Mouse (Mus musculus): ENCODE results near the gene Slc7a7. TPM values are rescaled to one million over a fixed set of nuclear protein-coding genes. Genes with fewer than 3 reads are reported as not detected.

Gene Slc7a7
- polyA plus RNA-seq, 1 experiment: 1.6 TPM

DNA sequence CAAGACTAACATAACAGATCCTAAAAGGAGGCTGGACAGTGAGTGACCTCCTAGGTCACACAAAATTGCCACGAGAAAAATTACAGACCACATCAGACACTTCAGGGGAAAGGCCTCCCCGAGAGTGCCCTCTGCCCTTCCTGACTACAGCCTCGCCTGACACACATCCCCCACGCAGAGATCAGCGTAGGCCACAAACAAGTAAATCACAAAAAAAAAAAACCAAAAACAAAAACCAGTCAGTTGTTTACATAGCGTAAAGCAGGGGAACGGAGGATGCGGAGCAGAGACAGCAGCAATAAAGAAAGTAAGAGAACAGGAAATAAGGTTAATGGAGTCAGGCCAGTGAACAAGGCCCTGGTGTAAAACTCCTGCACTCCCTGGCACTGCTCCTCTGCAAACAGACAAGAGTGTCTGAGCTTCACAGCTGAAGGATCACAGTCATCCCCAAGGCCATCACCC lies 18.6 kb downstream of the Slc7a7 start:
- Histone ChIP-seq H3K9me3 (peaks cover 5% of the 10 kb centered on the region; the same call in 1 of the 2 replicates), H3K36me3 (replicated peaks; ENCODE audit: low read length) (no peaks in the 10 kb centered on the region), H3K27me3 (replicated peaks) (peaks cover 8% of the 10 kb centered on the region), H3K4me3 (replicated peaks) (no peak overlapping the region), H3K4me1 (peaks cover 20% of the 10 kb centered on the region)
- no peak for TF ChIP-seq FLI1 (IDR thresholded peaks at IDR 0.05; ENCODE audit: low read length)
- TF ChIP-seq GATA1 (IDR thresholded peaks at IDR 0.05; ENCODE audit: borderline replicate concordance, low read length): no peak

DNA sequence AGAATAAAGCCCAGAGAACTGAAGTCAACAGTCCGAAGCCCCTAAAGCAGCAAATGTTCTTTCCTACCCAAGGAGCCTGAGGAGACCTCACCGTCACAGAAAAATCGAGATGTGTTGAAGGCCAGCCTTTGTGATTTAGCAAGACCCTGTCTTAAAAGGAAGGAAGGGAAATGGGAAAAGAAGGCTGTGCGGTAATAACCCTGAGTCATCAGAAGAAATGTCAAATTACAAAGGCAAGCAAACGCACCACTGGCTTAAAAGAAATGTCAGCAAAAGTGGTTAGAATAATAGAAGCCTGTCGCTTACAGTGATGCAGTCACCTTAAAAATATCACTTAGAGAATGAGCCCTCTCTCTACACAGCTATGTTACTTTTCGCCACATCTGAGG lies 19.1 kb downstream of the Slc7a7 start:
- Histone ChIP-seq H3K36me3 (replicated peaks; ENCODE audit: low read length) (no peaks in the 10 kb centered on the region), H3K27me3 (replicated peaks) (peaks cover 11% of the 10 kb centered on the region), H3K4me1 (peaks cover 20% of the 10 kb centered on the region), H3K4me3 (replicated peaks) (no peak overlapping the region), H3K9me3 (peaks cover 5% of the 10 kb centered on the region; the same call in 1 of the 2 replicates)
- TF ChIP-seq FLI1 (IDR thresholded peaks at IDR 0.05; ENCODE audit: low read length): no peak
- no peak for TF ChIP-seq GATA1 (IDR thresholded peaks at IDR 0.05; ENCODE audit: borderline replicate concordance, low read length)

- Histone ChIP-seq H3K4me3 (replicated peaks) (no peak overlapping the region), H3K9me3 (peaks cover 5% of the 10 kb centered on the region; the same call in 1 of the 2 replicates), H3K36me3 (replicated peaks; ENCODE audit: low read length) (no peaks in the 10 kb centered on the region), H3K27me3 (replicated peaks) (peaks cover 11% of the 10 kb centered on the region), H3K4me1 (peaks cover 20% of the 10 kb centered on the region)
- no peak for TF ChIP-seq FLI1 (IDR thresholded peaks at IDR 0.05; ENCODE audit: low read length)
- TF ChIP-seq GATA1 (IDR thresholded peaks at IDR 0.05; ENCODE audit: borderline replicate concordance, low read length): no peak
Measured at GRCm38 (mm10) chr14:54397872-54398527, 19.6 kb downstream of the Slc7a7 start.

DNA sequence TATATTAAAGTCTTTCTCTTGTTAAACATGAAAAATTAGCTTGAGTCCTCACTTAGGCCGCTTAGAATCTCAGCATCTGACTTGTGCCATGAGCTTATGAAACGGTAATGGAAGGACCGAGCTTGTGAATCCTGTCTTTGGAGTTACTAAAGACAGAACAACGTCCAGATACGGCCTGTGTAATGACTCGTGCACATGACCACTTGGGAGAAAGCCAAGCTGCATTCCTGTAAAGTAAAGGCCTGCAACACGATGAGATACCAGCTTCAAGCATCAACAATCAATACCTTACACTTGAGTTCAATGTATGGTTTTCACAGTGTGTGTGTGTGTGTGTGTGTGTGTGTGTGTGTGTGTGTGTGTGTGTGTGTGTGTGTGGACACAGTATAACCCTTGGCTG lies 20.9 kb downstream of the Slc7a7 start:
- H3K4me1 ChIP-seq: peaks cover 20% of the 10 kb centered on the region
- no peak overlapping the region for H3K4me3 ChIP-seq (replicated peaks)
- peaks cover 5% of the 10 kb centered on the region; the same call in 1 of the 2 replicates for H3K9me3 ChIP-seq
- no peaks in the 10 kb centered on the region for H3K36me3 ChIP-seq (replicated peaks; ENCODE audit: low read length)
- H3K27me3 ChIP-seq (replicated peaks): peaks cover 18% of the 10 kb centered on the region
- TF ChIP-seq GATA1 (IDR thresholded peaks at IDR 0.05; ENCODE audit: borderline replicate concordance, low read length): no peak
- no peak for TF ChIP-seq FLI1 (IDR thresholded peaks at IDR 0.05; ENCODE audit: low read length)

DNA sequence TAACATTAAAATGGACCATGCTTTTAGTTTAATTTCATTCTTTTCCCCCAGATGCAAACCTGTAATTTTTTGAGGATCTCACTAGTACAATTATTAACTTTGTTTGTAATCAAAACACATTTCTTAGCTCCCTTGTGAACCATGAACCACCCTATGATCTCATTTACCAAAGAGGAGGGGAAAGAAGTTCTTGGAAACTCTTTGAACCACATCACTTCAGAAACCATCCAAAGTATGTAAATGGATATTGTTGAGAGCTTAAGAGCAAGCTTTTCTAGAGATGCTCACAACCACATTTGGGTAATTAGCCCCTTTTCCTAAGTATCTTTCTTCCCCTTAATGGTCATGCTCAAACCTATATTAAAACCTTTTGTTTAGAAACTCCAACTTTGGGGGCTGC lies 23.3 kb downstream of the Slc7a7 start:
- peaks cover 26% of the 10 kb centered on the region for H3K27me3 ChIP-seq (replicated peaks)
- peaks cover 5% of the 10 kb centered on the region; the same call in 1 of the 2 replicates for H3K9me3 ChIP-seq
- peaks cover 20% of the 10 kb centered on the region for H3K4me1 ChIP-seq
- no peak for TF ChIP-seq FLI1 (IDR thresholded peaks at IDR 0.05; ENCODE audit: low read length)
- TF ChIP-seq GATA1 (IDR thresholded peaks at IDR 0.05; ENCODE audit: borderline replicate concordance, low read length): no peak
- no peak overlapping the region for H3K4me3 ChIP-seq (replicated peaks)
- H3K36me3 ChIP-seq (replicated peaks; ENCODE audit: low read length): no peaks in the 10 kb centered on the region

GRCm38 (mm10) chr14:54393794-54394193 lies 23.8 kb downstream of the Slc7a7 start:
- TF ChIP-seq FLI1 (IDR thresholded peaks at IDR 0.05; ENCODE audit: low read length) (no peak), GATA1 (IDR thresholded peaks at IDR 0.05; ENCODE audit: borderline replicate concordance, low read length) (no peak)
- Histone ChIP-seq H3K27me3 (replicated peaks) (peaks cover 26% of the 10 kb centered on the region), H3K4me3 (replicated peaks) (no peak overlapping the region), H3K36me3 (replicated peaks; ENCODE audit: low read length) (no peaks in the 10 kb centered on the region), H3K9me3 (peaks cover 5% of the 10 kb centered on the region; the same call in 1 of the 2 replicates), H3K4me1 (peaks cover 15% of the 10 kb centered on the region)

GRCm38 (mm10) chr14:54390843-54391242 lies 26.7 kb downstream of the Slc7a7 start:
- H3K9me3 ChIP-seq: peaks cover 5% of the 10 kb centered on the region; the same call in 1 of the 2 replicates

DNA sequence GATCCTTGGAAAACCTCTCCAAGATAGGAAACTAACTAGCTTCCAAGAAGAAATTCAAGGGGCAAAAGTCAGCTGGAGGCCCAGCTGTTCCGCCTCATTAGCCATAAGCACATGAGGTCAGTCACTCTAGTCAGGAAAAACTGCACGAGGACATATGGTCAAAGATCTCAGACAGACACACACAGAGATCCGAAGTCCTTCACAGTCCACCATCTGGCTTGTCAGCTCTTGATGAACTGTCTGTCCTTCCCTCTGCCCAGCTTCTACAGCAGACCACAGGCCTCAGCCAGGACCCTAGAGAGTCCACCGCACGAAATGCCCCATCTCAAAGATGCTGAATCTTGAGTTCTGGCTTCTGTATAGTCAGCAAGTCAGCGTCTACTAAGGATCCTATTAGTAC lies 30.0 kb downstream of the Slc7a7 start:
- Histone ChIP-seq H3K9me3 (0 out of 2 replicates have a peak, but pooled peaks cover 2% of the 10 kb centered on the region), H3K4me3 (replicated peaks) (no peak overlapping the region), H3K36me3 (replicated peaks; ENCODE audit: low read length) (no peaks in the 10 kb centered on the region), H3K4me1 (peaks cover 22% of the 10 kb centered on the region), H3K27me3 (replicated peaks) (peaks cover 18% of the 10 kb centered on the region)
- no peak for TF ChIP-seq FLI1 (IDR thresholded peaks at IDR 0.05; ENCODE audit: low read length)
- TF ChIP-seq GATA1 (IDR thresholded peaks at IDR 0.05; ENCODE audit: borderline replicate concordance, low read length): no peak

More at GRCm38 (mm10) chr14:54390843-54391242, 26.7 kb downstream of the Slc7a7 start:
- Histone ChIP-seq H3K36me3 (replicated peaks; ENCODE audit: low read length) (no peaks in the 10 kb centered on the region), H3K4me1 (no peaks in the 10 kb centered on the region), H3K4me3 (replicated peaks) (no peak overlapping the region), H3K27me3 (replicated peaks) (peaks cover 26% of the 10 kb centered on the region)
- TF ChIP-seq FLI1 (IDR thresholded peaks at IDR 0.05; ENCODE audit: low read length) (no peak), GATA1 (IDR thresholded peaks at IDR 0.05; ENCODE audit: borderline replicate concordance, low read length) (no peak)

DNA sequence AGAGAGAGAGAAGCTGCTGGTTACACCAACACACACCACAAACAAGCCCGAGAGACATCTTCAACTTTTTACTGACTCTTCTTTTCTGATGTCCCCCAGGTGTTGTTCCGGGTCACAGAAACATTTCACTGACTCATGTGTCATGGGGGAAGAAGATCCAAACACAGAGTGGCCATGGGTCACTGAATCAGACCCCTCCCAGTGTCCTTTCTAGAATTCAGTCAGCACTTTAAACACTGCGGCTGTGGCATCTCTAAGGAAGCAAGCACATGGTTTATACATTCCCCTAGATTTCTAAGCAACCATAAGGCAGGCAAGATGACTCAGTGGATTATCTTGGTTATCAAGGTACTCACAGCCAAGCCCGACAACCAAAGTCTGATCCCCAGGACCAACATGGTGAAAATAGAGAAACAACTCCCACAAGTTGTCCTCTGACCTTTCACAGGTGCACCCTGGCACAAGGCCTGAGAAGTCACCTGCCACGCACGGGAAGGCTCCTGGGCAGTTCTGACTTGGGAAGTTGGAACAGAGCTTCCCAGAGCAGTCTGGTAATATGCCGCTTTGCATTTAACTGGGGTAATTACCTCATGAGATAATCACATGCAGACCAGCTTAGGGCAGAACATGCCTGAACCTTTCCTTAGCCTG lies 31.5 kb downstream of the Slc7a7 start:
- Histone ChIP-seq H3K36me3 (replicated peaks; ENCODE audit: low read length) (no peaks in the 10 kb centered on the region), H3K9me3 (0 out of 2 replicates have a peak, but pooled peaks cover 2% of the 10 kb centered on the region), H3K4me1 (peaks cover 36% of the 10 kb centered on the region), H3K27me3 (replicated peaks) (peaks cover 10% of the 10 kb centered on the region), H3K4me3 (replicated peaks) (no peak overlapping the region)
- no peak for TF ChIP-seq FLI1 (IDR thresholded peaks at IDR 0.05; ENCODE audit: low read length)
- TF ChIP-seq GATA1 (IDR thresholded peaks at IDR 0.05; ENCODE audit: borderline replicate concordance, low read length): no peak

DNA sequence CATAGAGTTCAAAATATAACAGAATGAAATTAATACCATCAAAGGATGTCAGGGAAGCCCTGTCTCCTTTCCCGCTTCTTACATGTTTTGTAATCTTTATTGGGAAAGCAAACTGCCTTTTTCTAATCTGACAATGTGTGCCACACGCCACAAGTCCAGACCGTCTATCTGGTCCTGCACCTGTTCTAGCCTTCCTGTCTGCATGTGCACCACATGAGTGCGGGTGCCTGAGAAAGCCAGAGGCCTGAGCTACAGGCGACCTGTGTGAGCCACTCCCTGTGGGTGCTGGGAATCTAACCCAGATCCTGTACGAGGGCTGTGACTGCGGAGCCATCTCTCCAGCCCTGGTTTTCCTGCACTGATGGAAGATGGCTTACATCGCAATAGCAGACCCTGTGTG lies 33.2 kb downstream of the Slc7a7 start:
- Histone ChIP-seq H3K4me3 (replicated peaks) (no peak overlapping the region), H3K4me1 (peaks cover 36% of the 10 kb centered on the region), H3K27me3 (replicated peaks) (peaks cover 10% of the 10 kb centered on the region), H3K9me3 (0 out of 2 replicates have a peak, but pooled peaks cover 2% of the 10 kb centered on the region), H3K36me3 (replicated peaks; ENCODE audit: low read length) (no peaks in the 10 kb centered on the region)
- TF ChIP-seq FLI1 (IDR thresholded peaks at IDR 0.05; ENCODE audit: low read length) (no peak), GATA1 (IDR thresholded peaks at IDR 0.05; ENCODE audit: borderline replicate concordance, low read length) (no peak)

Measured in megakaryocyte, embryonic 14.5 days (primary cell).